Mouse (Mus musculus) mesoderm, embryonic 11.5 days (tissue): ENCODE measurements around the gene Sprn.
"Not testable (repeated sequence)": the region's sequence is repeated elsewhere in the genome, so short reads cannot be mapped to it uniquely, and the experiment has no call there.

Experiments used
- DNase-seq: peaks from one replicate; pipeline ENCODE4 v3.0.0-alpha.2; 2012; ENCODE audit warnings: low read depth, low spot score

The Sprn gene

DNA sequence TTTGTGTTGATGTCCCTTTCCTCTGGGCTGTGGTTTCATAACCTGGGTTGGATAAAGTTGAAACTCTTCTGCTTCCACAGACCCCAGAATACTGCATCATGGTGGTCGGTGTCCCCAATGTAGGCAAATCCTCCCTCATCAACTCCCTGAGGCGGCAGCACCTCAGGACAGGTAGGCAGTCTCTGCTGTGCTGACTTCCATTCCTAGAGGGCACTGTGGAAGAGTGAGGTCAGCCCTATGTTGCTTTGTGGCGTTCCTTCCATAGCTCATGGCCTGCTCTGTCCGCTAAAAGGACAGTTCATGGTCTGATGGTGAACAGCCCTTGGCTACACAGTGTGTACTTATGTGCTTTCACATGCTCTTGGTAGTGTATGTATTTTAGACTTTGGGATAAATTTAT is 10.1 kb downstream of the Sprn start:
- no peak for DNase-seq

DNA sequence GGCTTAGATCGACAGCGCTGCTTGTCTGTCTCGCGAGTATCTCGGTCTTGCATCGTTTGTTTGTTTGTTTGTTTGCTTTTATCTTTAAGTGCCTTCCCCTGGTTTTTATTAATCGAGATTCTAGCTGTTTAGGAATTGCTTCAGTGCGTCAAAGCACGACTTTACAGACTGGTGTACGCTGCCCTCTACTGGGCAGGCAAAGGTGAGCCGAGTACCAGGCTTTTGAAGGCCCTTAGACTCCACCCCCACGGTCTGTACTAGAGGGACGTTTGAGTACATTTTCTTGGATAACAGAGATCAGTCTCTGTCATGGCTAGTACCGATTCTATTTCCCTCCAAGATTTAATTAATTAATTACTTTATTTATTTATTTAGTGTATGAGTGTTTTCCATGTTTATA is 13.3 kb downstream of the Sprn start:
- DNase-seq, result peak; percentile 67

DNA sequence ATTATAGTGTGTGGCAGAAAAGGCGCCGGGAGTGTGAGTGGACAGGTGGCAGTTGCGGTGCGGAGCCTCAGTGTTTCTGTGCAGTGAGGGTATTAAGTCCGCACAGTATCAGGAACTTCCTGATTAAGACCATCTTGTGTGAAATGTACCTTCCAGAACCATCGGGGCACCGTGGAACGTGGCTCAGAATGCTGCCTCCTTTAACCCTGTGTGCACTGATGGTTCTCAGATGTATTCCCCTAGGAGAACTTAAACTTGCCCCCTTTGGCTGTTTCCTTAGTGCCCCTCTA is 16.7 kb downstream of the Sprn start:
- DNase-seq, result no peak

DNA sequence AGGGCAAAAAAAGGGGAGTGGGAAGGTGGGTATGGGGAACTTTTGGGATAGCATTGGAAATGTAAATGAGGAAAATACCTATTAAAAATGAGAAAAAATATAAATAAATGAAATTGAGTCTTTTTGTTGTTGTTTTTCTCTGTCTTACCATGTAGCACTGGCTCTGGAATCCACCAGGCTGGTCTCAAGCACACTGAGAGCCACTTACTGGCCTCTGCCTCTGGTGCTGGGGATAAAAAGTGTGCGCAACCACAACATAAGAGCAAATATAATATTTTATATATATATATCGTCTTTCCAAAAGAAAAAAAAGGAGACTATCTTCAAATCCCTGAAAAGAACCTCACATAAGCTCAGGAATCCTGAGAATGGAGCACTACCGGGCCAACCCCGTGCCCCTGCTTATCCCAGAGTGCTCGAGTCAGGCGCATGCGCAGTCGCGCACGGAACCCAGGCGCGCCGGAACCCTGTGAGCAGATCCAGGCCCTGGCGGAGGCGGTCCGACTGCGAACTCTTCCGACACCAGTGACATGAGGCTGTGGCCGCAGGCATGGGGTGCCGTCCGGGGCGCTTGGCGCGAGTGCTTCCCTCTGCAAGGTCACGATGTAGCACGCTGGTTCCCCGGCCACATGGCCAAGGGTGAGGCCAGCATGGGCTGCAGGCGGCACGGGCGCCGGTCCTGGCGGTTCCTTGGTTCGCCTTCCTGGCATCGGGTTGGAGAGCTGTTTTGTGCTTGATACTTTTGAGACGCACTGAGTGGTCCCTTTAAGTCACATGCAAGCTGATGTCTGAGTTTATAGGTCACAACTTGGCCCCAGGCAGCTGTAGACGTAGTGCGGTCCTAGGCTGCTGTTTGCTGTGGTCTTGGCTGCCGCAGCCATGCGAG is 17.3 kb downstream of the Sprn start, which contains the start of gene Mtg1:
Gene Mtg1 (plus strand): TSS at position 430 of the 886 bp plus-strand sequence.
- DNase-seq, result peak; percentile 95

DNA sequence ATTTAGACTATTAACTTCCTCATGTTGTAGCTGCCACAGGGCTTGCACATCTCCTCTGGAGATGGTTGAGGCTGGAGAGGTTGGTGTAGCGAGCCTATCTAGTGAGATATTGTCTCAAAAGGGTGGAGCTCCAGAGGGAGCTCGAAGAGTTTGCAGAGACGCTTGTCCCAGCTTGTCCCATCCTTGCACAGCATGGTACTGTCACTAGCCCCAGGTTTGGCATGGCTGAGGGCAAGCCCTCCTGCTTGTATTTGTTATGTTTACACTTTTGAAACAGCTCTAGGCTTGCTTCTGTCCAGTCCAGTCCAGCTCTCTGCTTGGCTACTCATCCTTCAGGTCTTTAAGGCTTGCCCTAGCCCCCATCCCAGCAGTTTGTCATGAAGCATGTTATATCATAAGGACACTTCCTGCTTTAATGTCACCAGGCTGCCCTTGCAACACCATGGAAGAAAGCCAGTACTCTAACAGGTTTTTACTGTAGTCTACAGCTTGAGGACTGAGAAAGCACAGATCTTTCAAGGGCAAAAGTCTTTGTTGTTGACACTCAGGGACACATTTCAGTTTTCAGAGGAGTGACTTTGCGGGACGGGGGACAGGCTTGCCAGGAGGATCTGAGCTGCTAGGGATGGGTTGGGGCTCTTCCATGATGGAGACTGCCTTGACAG is 19.4 kb downstream of the Sprn start:
- no peak for DNase-seq

DNA sequence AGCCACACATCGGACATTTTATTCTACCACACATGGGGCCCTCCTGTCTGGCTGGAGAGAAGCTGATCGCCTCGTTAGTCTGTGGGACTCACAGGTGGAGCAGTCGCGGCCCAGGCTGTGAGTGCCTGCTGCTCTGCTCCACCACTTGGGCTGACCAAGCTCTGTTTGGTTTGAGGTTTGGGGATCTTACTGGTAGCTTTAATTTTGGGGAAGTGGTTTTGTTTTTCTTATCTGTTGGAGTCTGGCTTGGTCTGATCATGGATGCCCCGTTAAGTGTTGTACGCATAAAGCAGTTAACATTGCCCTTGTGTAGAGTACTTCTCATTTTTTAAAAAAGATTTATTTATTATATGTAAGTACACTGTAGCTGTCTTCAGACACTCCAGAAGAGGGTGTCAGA is 20.6 kb downstream of the Sprn start:
- DNase-seq, result not testable (repeated sequence)

DNA sequence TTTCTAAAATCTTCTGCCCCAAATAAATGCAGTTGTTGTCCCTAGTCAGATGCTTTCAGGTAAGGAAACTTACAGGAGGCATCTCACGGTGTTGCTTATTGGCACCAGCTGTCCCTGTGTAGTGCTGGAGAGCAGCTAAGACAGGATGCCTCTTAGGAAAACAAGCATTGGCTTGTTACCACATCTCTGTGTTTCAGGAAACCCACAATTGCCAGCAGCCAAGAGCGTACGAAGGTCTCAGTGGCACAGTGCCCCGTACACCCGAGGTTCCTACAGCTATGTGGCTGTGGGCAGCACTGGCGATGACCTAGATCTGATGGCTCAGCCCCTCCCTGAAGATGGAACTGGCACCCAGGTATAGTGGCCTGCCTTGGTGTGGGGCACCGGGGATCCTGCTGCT is 22.5 kb downstream of the Sprn start:
- not testable (repeated sequence) for DNase-seq

DNA sequence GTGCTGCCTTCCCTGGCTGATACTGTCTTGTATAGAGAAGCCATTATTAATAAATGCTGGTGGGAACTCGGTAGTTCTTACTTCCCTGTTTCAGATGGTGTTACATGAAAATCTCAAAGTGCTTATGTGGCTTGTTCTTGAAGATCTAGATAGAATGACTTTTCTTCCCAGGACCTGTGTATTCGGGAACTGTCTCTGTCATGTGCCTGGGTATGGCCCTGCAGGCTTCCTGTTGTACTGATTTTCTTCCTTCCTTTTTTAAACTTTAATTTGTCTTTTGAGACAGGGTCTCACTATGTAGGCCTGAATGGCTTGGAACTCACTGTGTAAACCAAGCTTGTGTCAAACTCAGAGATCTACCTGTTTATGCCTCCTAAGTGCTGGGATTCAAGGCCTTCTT is 26.8 kb downstream of the Sprn start:
- DNase-seq, result no peak

DNA sequence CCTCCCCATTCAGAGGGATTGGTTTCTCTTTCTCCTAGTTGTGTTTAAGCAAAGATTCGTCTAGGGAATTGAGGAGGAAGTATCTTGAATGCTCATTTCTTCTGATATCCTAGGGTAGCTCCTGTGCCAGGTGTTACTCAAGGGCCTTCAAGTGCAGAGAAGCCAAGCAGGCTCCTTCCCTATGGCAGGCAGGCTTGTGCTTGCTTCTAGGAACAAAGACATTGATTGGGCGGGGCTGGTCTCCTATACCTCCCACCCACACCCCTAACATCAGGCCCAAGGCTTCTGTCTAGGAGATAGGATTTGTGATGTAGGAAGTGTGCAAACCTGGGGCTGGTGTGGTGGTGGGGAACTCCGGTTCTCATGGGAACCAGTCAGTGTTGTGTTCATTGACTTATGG is 27.7 kb downstream of the Sprn start:
- no peak for DNase-seq

DNA sequence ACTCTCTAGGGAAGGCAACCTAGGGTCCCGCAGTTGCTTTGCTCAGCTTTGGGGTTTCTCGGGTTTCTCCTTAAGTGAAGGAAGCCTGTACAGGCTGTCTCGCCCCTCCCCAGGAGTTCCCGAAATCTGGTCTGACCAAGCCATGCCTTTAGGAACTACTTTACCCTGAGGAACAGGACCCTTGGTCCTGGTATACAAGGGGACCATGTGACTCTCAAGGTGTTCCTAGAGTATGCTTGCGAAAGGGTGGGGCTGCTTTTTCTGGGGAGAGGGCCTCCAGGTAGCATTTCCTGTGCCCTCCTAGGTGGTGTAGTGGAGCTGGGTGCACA is 28.7 kb downstream of the Sprn start:
- DNase-seq, result no peak

DNA sequence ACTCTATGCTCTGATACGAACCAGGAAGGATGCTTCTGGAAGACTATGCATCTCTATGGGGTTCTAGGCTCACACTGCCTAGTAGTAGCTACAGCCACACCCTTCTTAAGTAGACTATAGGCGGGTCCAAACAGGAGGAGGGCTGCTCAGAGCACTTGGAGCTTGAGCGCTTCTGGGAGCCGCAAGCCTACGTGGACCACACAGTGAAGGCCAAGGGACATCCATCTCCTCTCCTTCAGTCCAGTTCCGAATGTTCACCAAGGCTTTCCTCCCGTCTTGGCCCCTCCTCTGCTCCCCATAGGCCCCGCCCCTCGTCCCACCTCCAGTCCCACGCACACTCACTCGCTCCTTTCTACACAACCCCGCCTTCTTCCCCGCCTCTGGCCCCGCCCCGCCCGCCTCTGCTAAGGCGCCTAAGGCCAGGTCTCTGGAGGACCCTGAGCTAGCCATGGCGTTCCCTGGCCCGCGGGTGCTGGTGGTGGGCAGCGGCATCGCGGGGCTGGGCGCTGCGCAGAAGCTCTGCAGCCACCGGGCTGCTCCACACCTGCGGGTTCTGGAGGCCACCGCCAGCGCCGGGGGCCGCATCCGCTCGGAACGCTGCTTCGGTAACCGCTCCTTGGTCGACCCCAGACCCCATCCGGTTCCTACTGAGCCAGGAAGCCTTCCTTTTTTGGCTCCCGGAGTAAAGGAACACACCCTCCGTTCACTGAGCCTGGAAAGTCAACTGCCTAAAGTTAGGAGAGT is 29.2 kb downstream of the Sprn start:
- DNase-seq, result peak; percentile 88

DNA sequence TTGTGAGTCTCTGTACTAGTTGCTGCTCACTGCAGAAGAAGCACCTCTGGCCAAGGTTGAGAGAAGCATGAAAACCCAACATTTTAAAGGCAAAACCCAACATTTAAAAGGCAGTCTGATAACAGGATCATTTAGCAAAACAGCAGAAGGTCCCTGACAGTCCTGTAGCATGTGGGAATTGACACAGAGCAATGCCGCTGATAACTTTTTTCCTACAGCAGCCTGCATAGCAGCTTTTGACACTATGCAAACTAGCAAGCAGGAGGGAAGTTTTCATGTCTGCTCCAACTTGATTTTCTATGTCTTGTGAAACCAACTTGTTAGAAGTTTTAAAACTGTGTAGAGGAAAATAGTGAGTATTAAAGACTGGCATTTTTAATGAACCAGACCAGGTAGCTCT is 30.3 kb downstream of the Sprn start:
- DNase-seq, result no peak

DNA sequence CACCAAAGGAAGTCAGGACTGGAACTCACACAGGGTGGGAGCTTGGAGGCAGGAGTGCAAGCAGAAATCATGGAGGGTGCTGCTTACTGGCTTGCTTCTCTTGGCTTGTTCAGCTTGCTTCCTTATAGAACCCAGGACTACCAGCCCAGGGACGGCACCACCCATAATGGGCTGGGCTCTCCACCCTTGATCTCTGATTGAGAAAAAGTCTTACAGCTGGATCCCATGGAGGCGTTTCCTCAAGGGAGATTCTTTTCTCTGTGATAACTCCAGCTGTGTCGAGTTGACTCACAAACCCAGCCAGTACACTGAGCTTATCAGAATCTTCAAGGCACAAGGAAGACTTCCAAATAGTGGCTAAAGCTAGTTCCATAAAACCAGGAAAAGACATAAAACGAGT is 31.9 kb downstream of the Sprn start:
- DNase-seq, result no peak

DNA sequence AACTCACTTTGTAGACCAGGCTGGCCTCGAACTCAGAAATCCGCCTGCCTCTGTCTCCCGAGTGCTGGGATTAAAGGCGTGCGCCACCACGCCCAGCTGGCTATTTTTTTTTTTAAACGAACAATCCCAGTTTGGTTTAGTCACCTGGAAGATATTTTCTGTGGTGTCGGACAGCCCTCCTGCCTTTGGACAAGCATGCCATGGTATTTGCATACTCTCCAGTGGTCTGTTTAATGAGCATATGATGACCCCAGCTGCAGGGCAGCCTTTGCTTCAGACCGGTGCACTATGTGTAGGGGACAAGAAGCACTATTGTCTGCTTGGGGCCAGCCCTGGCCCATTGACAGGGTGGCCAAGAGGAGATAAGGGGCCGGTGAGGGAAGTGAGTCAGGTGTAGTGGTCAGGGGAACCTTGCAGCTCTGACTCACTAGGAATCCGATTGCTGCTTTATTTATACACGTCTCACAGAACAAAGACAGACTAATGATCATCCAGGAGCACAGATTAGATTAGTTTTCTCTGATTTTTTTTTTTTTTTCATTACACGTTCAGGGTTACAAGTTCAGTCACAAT is 33.3 kb downstream of the Sprn start:
- no peak for DNase-seq

DNA sequence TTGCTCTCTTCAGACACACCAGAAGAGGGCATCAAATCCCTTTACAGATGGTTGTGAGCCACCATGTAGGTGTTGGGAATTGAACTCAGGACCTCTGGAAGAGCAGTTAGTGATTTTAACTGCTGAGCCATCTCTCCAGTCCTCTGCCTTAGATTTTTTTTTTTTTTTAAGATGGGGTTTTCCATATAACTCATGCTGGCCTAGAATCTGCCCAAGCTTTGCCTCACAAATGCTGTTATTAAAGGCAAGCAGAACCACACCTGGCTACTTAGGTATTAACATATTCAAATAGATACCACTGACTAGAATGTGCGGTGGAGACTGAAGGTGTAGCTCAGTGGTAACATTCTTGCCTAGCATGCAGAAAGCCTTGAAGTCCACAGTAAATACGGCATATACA is 34.2 kb downstream of the Sprn start:
- no peak for DNase-seq

DNA sequence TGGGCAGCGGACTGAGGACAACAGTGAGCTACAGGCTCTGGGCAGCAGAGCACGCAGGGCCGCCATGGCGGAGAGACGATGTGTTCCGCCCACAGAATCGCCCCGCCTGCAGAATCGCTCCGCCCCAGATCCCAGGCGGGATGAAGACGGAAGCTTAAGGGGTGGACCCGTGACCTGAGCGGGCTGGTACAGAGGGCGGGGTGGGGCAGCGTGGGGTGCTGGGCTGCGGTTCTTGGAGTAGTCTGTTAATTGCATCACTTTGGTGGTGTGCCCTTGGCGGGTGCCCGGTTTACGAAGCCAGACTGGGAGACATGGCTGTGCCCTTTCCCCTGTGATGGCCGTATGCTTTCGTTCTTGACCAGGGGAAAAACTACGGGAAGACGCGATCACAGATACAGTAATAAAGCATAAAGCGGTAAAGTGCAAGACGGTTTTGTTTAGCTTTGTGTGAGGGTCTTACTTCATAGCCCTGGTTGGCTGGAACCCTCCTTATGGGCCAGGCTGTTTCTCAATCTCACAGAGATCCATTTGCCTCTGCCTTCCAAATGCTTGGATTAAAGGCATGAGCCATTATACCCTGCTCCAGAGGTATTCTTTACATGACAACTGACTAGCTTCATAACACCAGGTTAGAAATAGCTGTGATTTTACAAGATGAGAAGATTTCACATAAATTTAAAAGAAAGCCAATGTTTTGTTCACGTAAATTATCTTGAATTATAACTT is 38.2 kb downstream of the Sprn start, which contains the start of gene Echs1:
Gene Echs1 (minus strand): TSS at position 148 of the 726 bp plus-strand sequence.
- DNase-seq, result peak; percentile 85

DNA sequence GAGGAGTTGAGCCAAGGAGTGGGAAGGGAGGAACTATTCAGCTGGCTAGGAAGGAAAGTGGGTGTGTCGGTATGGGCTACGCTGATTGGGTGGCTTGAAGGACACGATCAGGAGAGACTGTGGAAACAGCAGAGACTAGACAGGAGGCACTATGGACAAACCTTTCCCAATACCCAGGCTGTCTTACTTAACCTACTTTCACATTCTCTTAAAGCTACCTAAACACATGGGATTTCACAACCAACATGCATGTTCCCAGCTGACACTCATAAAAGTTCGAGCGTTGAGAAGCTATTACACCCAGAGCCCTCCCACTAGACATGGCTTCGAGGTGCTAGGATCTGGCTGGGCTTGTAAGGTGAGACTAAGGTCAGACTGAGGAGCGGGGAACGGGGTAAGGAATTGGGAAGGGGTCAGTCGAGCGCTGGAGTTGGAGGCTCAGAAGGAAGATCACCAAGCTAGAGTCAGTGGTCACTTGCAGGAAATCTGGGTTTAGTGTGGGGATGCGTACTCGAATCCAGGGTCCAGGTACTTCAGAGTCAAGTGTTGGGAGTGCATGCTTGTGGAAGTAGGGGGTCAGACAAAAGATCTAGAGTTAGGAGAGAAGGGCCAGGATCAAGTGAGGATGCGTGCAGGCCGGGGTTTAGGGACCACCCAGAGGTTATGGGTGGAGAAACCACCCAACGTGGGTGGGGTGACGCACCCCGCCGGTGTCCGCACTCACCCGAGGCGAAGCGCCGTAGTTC is 38.9 kb downstream of the Sprn start, which contains the start of gene Paox:
Gene Paox (plus strand): TSS at position 217 of the 746 bp plus-strand sequence.
- DNase-seq, result peak; percentile 56

DNA sequence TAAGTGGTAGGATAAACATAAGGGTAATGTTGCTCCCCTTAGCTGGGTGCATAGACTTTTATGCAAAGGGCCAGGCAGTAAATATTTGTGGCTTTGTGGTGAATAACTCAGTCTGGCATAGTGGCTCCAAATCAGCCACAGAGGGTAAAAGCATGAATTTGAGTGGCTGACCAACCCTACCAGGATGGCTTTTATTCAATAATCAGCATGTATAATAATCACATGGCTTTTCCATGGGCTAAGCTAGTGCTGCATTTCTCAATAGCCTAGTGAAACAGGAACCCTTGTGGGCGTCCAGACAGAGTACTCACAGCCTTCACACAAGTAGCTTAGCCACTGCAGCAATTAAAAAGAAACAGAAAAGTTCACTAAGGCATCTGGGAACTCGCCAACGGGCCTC is 42.7 kb downstream of the Sprn start:
- no peak for DNase-seq

DNA sequence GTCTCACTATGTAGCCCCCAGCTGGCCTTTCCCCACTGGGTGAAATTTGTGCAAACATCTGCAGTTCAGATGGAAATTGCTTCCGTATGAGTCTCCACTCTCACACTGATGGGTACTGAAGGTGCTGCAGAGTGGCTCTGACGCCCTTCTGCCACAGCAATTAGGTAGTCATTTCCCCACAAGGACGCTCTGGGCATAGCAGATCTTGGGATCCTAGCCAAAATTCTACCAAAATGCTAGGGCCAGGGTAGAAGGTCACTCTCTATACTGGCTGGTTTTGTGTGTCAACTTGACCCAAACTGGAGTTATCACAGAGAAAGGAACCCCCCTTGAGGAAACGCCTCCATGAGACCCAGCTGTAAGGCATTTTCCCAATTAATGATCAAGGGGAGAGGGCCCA is 50.7 kb downstream of the Sprn start:
- DNase-seq, result no peak

DNA sequence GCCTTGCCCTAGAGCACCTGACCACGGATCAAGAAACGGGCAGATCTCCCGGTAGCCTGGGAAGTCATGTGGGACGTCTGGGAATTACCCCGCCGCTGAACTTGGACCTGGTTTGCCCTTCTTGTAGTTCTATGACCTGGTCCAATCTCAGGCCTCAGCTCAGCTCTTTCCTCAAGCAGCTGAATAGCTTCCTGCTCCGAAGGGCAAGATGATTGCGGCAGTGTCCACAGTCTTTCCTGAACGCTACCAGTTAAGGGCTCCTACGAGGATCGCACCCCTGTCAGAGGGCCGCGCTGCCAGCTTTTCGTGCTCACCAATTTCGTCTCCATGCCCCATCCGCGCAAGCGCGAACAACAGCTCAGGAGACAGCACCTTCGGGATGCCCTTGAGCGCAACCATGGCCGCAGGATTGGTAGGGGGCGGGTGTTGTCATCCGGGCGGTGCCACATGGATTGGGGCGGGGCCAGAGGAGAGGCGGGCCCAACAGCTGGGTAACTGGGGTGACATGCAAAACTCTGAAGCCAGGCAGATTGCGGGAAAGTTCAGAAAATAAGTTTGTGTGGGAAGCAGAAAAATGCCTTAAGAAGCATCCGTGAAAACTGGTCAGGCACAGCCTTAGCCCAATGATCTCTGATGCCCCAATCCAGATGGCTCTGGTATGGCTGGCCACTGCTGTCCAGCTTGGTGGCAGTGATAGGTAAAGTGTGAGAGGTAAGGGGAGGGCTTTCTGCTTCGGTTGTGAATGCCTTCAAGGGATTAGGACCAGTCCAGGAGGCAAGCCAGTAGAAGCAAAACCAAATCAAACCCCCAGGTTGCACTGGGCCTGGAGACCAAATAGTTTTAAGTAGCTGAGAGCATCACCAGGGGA is 52.5 kb downstream of the Sprn start, which contains the start of gene Fuom:
Gene Fuom (minus strand): TSS at position 449 of the 868 bp plus-strand sequence.
- peak; percentile 81 for DNase-seq
